Mouse (Mus musculus): ENCODE results near the gene Sept3. TPM values are rescaled to one million over a fixed set of nuclear protein-coding genes. Genes with fewer than 3 reads are reported as not detected.

Gene Sept3
- polyA plus RNA-seq, 1 experiment from 2014 or later: 4.9 TPM

DNA sequence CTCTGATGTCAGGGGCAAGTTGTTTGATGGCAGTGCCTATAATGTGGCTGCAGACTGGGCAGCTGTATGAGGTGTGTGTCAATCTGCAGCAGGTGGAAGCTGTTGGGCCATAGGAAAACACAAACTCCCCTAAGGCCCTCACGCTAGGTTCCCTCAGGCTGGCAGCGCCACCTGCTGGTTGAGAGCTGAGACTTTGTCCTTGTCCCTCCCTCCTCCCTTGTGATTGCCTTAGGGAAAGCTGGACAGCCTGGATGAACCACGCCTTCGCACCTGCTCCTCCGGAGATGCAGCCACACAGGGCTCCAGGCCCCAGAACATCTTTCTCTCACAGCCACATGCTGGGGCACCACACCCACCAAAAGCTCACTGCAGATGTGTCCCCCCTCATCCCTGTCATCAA, 3.5 kb upstream of the Sept3 start:
- WGBS: 7% methylated on average over 5 of the region's 5 CpGs
- ATAC-seq (ENCODE audit: insufficient number of reproducible peaks, insufficient read depth, low FRiP score, low read depth): no peak
- Histone ChIP-seq H3K9ac (ENCODE audit: low read length) (no peak overlapping the region), H3K4me2 (ENCODE audit: low read length) (no peak overlapping the region), H3K36me3 (ENCODE audit: control insufficient read depth, insufficient read depth, low read length) (no peaks in the 10 kb centered on the region), H3K27ac (replicated peaks in 1 of 2; ENCODE audit: control insufficient read depth in 1 of 2, insufficient read depth in 1 of 2, low read depth in 2 of 2, low read length in 2 of 2) (no peak overlapping the region), H3K4me3 (ENCODE audit: control insufficient read depth in 1 of 2, insufficient read depth in 1 of 2, low read depth in 1 of 2, low read length in 2 of 2) (no peak overlapping the region), H3K4me1 (ENCODE audit: control insufficient read depth in 2 of 2, insufficient read depth in 2 of 2, low read length in 2 of 2) (peaks cover 14 to 15% of the 10 kb centered on the region in 2 experiments), H3K9me3 (ENCODE audit: control insufficient read depth, low read length) (no peaks in the 10 kb centered on the region), H3K27me3 (ENCODE audit: control insufficient read depth, insufficient read depth, low read length) (peaks cover 47% of the 10 kb centered on the region)

- Histone ChIP-seq H3K36me3 (ENCODE audit: control insufficient read depth, insufficient read depth, low read length) (no peaks in the 10 kb centered on the region), H3K4me3 (ENCODE audit: control insufficient read depth in 1 of 2, insufficient read depth in 1 of 2, low read depth in 1 of 2, low read length in 2 of 2) (no peak overlapping the region), H3K4me2 (ENCODE audit: low read length) (no peak overlapping the region), H3K9ac (ENCODE audit: low read length) (no peak overlapping the region), H3K4me1 (ENCODE audit: control insufficient read depth in 2 of 2, insufficient read depth in 2 of 2, low read length in 2 of 2) (peaks cover 14 to 15% of the 10 kb centered on the region in 2 experiments), H3K27ac (replicated peaks in 1 of 2; ENCODE audit: control insufficient read depth in 1 of 2, insufficient read depth in 1 of 2, low read depth in 2 of 2, low read length in 2 of 2) (no peak overlapping the region), H3K9me3 (ENCODE audit: control insufficient read depth, low read length) (no peaks in the 10 kb centered on the region), H3K27me3 (ENCODE audit: control insufficient read depth, insufficient read depth, low read length) (peaks cover 55% of the 10 kb centered on the region)
- 78% methylated on average over 6 of the region's 6 CpGs for WGBS
- no peak for ATAC-seq (ENCODE audit: insufficient number of reproducible peaks, insufficient read depth, low FRiP score, low read depth)
Observed at GRCm38 (mm10) chr15:82272295-82272694, 2.4 kb upstream of the Sept3 start.

- Histone ChIP-seq H3K27me3 (ENCODE audit: control insufficient read depth, insufficient read depth, low read length) (peaks cover 55% of the 10 kb centered on the region), H3K4me3 (ENCODE audit: control insufficient read depth in 1 of 2, insufficient read depth in 1 of 2, low read depth in 1 of 2, low read length in 2 of 2) (peak overlapping the region; percentile 50 to 51), H3K27ac (replicated peaks in 1 of 2; ENCODE audit: control insufficient read depth in 1 of 2, insufficient read depth in 1 of 2, low read depth in 2 of 2, low read length in 2 of 2) (no peak overlapping the region), H3K9me3 (ENCODE audit: control insufficient read depth, low read length) (no peaks in the 10 kb centered on the region), H3K4me1 (ENCODE audit: control insufficient read depth in 2 of 2, insufficient read depth in 2 of 2, low read length in 2 of 2) (peaks cover 14 to 16% of the 10 kb centered on the region in 2 experiments), H3K36me3 (ENCODE audit: control insufficient read depth, insufficient read depth, low read length) (no peaks in the 10 kb centered on the region), H3K4me2 (ENCODE audit: low read length) (peak overlapping the region; percentile 98), H3K9ac (ENCODE audit: low read length) (peak overlapping the region; percentile 70)
- ATAC-seq (ENCODE audit: insufficient number of reproducible peaks, insufficient read depth, low FRiP score, low read depth): no peak
- WGBS: under 1% methylated on average over 73 of the region's 86 CpGs
Observed at GRCm38 (mm10) chr15:82274927-82275901, 521 bp downstream of the Sept3 start.

DNA sequence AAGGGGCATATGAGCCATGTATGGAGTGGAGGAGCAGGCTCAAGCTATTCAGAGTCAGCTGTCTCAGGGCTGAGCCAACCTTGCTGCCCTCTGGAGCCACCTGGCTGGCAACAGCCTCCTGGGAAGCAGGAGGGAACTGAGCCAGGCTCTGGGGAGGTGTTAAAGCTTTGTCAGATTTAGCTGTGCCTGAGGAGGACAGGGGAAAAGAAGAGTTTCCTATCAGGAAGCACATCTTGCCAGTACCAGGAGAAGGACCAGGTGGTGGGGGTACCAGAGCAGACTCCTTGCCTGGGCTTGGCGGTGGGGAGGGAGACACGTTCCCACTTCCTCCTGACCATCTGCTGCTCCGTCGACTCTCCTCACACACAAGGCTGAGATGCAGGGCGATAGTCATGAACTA, 2.9 kb downstream of the Sept3 start:
- Histone ChIP-seq H3K27me3 (ENCODE audit: control insufficient read depth, insufficient read depth, low read length) (peaks cover 42% of the 10 kb centered on the region), H3K9ac (ENCODE audit: low read length) (no peak overlapping the region), H3K4me2 (ENCODE audit: low read length) (no peak overlapping the region), H3K4me1 (ENCODE audit: control insufficient read depth in 2 of 2, insufficient read depth in 2 of 2, low read length in 2 of 2) (peaks cover 14 to 18% of the 10 kb centered on the region in 2 experiments), H3K4me3 (ENCODE audit: control insufficient read depth in 1 of 2, insufficient read depth in 1 of 2, low read depth in 1 of 2, low read length in 2 of 2) (no peak overlapping the region), H3K27ac (replicated peaks in 1 of 2; ENCODE audit: control insufficient read depth in 1 of 2, insufficient read depth in 1 of 2, low read depth in 2 of 2, low read length in 2 of 2) (no peak overlapping the region), H3K9me3 (ENCODE audit: control insufficient read depth, low read length) (no peaks in the 10 kb centered on the region), H3K36me3 (ENCODE audit: control insufficient read depth, insufficient read depth, low read length) (no peaks in the 10 kb centered on the region)
- WGBS: 67% methylated on average over 5 of the region's 5 CpGs
- no peak for ATAC-seq (ENCODE audit: insufficient number of reproducible peaks, insufficient read depth, low FRiP score, low read depth)

- 27% methylated on average over 4 of the region's 4 CpGs for WGBS
- Histone ChIP-seq H3K4me2 (ENCODE audit: low read length) (0 out of 2 replicates have a peak overlapping the region, but pooled peaks have one; percentile 11), H3K4me3 (ENCODE audit: control insufficient read depth in 1 of 2, insufficient read depth in 1 of 2, low read depth in 1 of 2, low read length in 2 of 2) (no peak overlapping the region), H3K27ac (replicated peaks in 1 of 2; ENCODE audit: control insufficient read depth in 1 of 2, insufficient read depth in 1 of 2, low read depth in 2 of 2, low read length in 2 of 2) (peak overlapping the region; percentile 74 to 80), H3K4me1 (ENCODE audit: control insufficient read depth in 2 of 2, insufficient read depth in 2 of 2, low read length in 2 of 2) (peaks cover 10 to 11% of the 10 kb centered on the region in 2 experiments), H3K27me3 (ENCODE audit: control insufficient read depth, insufficient read depth, low read length) (peaks cover 14% of the 10 kb centered on the region), H3K9ac (ENCODE audit: low read length) (no peak overlapping the region), H3K36me3 (ENCODE audit: control insufficient read depth, insufficient read depth, low read length) (no peaks in the 10 kb centered on the region), H3K9me3 (ENCODE audit: control insufficient read depth, low read length) (no peaks in the 10 kb centered on the region)
- ATAC-seq (ENCODE audit: insufficient number of reproducible peaks, insufficient read depth, low FRiP score, low read depth): peak; percentile 69; the same call in 1 of the 2 replicates
Observed at GRCm38 (mm10) chr15:82280638-82281037, 5.9 kb downstream of the Sept3 start.

GRCm38 (mm10) chr15:82286157-82286556, 11.5 kb downstream of the Sept3 start:
- no peaks in the 10 kb centered on the region for H3K27me3 ChIP-seq (ENCODE audit: control insufficient read depth, insufficient read depth, low read length)
- ATAC-seq (ENCODE audit: insufficient number of reproducible peaks, insufficient read depth, low FRiP score, low read depth): no peak
- H3K4me3 ChIP-seq (ENCODE audit: control insufficient read depth in 1 of 2, insufficient read depth in 1 of 2, low read depth in 1 of 2, low read length in 2 of 2): no peak overlapping the region
- H3K9ac ChIP-seq (ENCODE audit: low read length): no peak overlapping the region
- no peaks in the 10 kb centered on the region for H3K4me1 ChIP-seq (ENCODE audit: control insufficient read depth in 2 of 2, insufficient read depth in 2 of 2, low read length in 2 of 2)
- WGBS: 49% methylated on average over 12 of the region's 12 CpGs
- H3K27ac ChIP-seq (replicated peaks in 1 of 2; ENCODE audit: control insufficient read depth in 1 of 2, insufficient read depth in 1 of 2, low read depth in 2 of 2, low read length in 2 of 2): no peak overlapping the region
- no peaks in the 10 kb centered on the region for H3K36me3 ChIP-seq (ENCODE audit: control insufficient read depth, insufficient read depth, low read length)
- H3K4me2 ChIP-seq (ENCODE audit: low read length): no peak overlapping the region
- H3K9me3 ChIP-seq (ENCODE audit: control insufficient read depth, low read length): no peaks in the 10 kb centered on the region

DNA sequence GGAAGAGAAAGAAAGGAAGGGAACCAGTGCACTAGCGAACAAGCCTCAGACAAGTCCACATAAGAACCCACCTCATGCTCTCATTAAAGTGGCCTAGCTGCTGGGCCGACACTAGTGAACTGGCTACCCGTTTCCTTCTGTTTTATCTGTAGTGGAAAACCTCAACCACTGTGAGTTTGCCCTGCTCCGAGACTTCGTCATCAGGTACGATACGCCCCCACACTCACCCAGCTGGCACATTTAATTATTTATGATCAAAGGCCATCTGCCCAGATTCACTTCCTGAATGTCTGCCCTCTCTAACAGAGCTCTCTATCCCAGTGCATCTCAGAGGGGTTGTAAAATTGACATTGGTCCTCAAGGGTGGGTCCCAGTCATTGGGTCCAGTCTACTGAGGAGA, 15.6 kb downstream of the Sept3 start:
- Histone ChIP-seq H3K9ac (ENCODE audit: low read length) (no peak overlapping the region), H3K36me3 (ENCODE audit: control insufficient read depth, insufficient read depth, low read length) (no peaks in the 10 kb centered on the region), H3K4me3 (ENCODE audit: control insufficient read depth in 1 of 2, insufficient read depth in 1 of 2, low read depth in 1 of 2, low read length in 2 of 2) (no peak overlapping the region), H3K27me3 (ENCODE audit: control insufficient read depth, insufficient read depth, low read length) (no peaks in the 10 kb centered on the region), H3K27ac (replicated peaks in 1 of 2; ENCODE audit: control insufficient read depth in 1 of 2, insufficient read depth in 1 of 2, low read depth in 2 of 2, low read length in 2 of 2) (no peak overlapping the region), H3K4me2 (ENCODE audit: low read length) (no peak overlapping the region), H3K9me3 (ENCODE audit: control insufficient read depth, low read length) (no peaks in the 10 kb centered on the region), H3K4me1 (ENCODE audit: control insufficient read depth in 2 of 2, insufficient read depth in 2 of 2, low read length in 2 of 2) (peaks cover 7 to 12% of the 10 kb centered on the region in 2 experiments)
- ATAC-seq (ENCODE audit: insufficient number of reproducible peaks, insufficient read depth, low FRiP score, low read depth): no peak
- 84% methylated on average over 7 of the region's 7 CpGs for WGBS

All from heart, embryonic 14.5 days (tissue).